ENCODE assay signal across 7 mouse cellular contexts in the genomic region with DNA sequence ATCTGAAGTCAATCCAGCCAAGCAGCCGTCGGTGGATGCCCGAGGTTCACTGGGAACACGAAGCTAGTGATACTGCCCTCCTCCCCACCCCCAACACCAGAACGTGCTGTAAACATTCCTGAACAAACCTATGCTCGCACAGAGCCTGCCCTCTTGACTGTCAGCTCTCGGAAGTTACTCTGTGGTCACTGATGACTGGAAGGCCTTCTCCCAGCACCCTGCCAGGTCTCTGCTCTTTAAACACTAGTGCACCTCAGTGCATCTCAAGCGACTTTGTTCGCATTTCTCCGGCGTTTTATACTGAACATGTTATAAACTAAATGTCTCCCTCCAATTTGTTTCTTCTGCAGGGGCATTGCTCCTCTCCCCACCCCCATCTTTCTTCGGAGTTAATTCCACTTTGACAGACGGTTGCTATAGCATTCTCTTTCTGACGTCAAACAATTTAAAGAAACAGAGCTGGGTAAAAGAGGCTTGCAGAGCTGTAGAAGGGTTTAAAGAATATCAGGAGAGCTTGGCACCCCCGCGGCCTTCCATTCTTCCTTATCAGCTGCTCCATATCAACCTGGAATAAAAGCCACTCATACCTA. TPM values are rescaled to one million over a fixed set of nuclear protein-coding genes. Genes with fewer than 3 reads are reported as not detected.
DNase-seq lines count a peak whose midpoint lies in the region; ATAC-seq lines count a peak whose summit lies in the region.

No protein-coding gene starts in this region.

- no peaks in the 10 kb centered on the region for H3K36me3 ChIP-seq in embryonic facial prominence, embryonic 15.5 days
- H3K36me3 ChIP-seq in intestine, embryonic 15.5 days: no peaks in the 10 kb centered on the region
- no peaks in the 10 kb centered on the region for H3K36me3 ChIP-seq in neural tube, embryonic 14.5 days (ENCODE audit: control insufficient read depth, insufficient read depth, low read length)

- H3K4me1 ChIP-seq in embryonic facial prominence, embryonic 15.5 days: peaks cover 6% of the 10 kb centered on the region; the same call in 1 of the 2 replicates
- H3K4me1 ChIP-seq in intestine, embryonic 15.5 days (replicated peaks): no peaks in the 10 kb centered on the region; the same call in 1 of the 2 replicates
- H3K4me1 ChIP-seq in neural tube, embryonic 14.5 days (ENCODE audit: control insufficient read depth, insufficient read depth, low read length): no peaks in the 10 kb centered on the region

- H3K9ac ChIP-seq in embryonic facial prominence, embryonic 15.5 days: peak overlapping the region; percentile 58
- peak overlapping the region; percentile 61 for H3K9ac ChIP-seq in intestine, embryonic 15.5 days
- peak overlapping the region; percentile 74 for H3K9ac ChIP-seq in neural tube, embryonic 14.5 days (replicated peaks; ENCODE audit: low read depth, low read length)

- H3K9me3 ChIP-seq in embryonic facial prominence, embryonic 15.5 days (replicated peaks): no peaks in the 10 kb centered on the region
- H3K9me3 ChIP-seq in intestine, embryonic 15.5 days: no peaks in the 10 kb centered on the region
- H3K9me3 ChIP-seq in neural tube, embryonic 14.5 days (ENCODE audit: control insufficient read depth, low read length): no peaks in the 10 kb centered on the region

- no peaks in the 10 kb centered on the region for H3K27me3 ChIP-seq in embryonic facial prominence, embryonic 15.5 days
- no peaks in the 10 kb centered on the region for H3K27me3 ChIP-seq in intestine, embryonic 15.5 days (replicated peaks)
- H3K27me3 ChIP-seq in neural tube, embryonic 14.5 days (ENCODE audit: control insufficient read depth, insufficient read depth, low read length): no peaks in the 10 kb centered on the region

- DNase-seq in retina, postnatal 1 day: peak; percentile 40
- no peak for DNase-seq in retina, embryonic 14.5 days (ENCODE audit: low spot score)
- DNase-seq in adrenal gland, postnatal 25 days: no peak
- DNase-seq in adrenal gland, postnatal 36 days: no peak

- no peak for ATAC-seq in embryonic facial prominence, embryonic 15.5 days (ENCODE audit: insufficient number of reproducible peaks, low FRiP score, low TSS enrichment, low read depth)
- peak; percentile 30; the same call in 1 of the 2 replicates for ATAC-seq in intestine, embryonic 15.5 days
- ATAC-seq in neural tube, embryonic 14.5 days (ENCODE audit: low read depth): peak; percentile 19; the same call in 1 of the 2 replicates

- H3K4me3 ChIP-seq in embryonic facial prominence, embryonic 15.5 days (replicated peaks): peak overlapping the region; percentile 63
- H3K4me3 ChIP-seq in intestine, embryonic 15.5 days (replicated peaks): peak overlapping the region; percentile 71
- peak overlapping the region; percentile 54 for H3K4me3 ChIP-seq in neural tube, embryonic 14.5 days (ENCODE audit: low read depth, low read length)

- 17% methylated on average over 16 of the region's 16 CpGs for WGBS in embryonic facial prominence, embryonic 15.5 days
- 14% methylated on average over 16 of the region's 16 CpGs for WGBS in intestine, embryonic 15.5 days
- 15% methylated on average over 16 of the region's 16 CpGs for WGBS in neural tube, embryonic 14.5 days

- H3K4me2 ChIP-seq in embryonic facial prominence, embryonic 15.5 days (replicated peaks): peak overlapping the region; percentile 54
- H3K4me2 ChIP-seq in intestine, embryonic 15.5 days (replicated peaks): peak overlapping the region; percentile 69
- H3K4me2 ChIP-seq in neural tube, embryonic 14.5 days (ENCODE audit: low read depth, low read length): peak overlapping the region; percentile 48

- H3K27ac ChIP-seq in embryonic facial prominence, embryonic 15.5 days (replicated peaks): peak overlapping the region; percentile 83
- H3K27ac ChIP-seq in intestine, embryonic 15.5 days: peak overlapping the region; percentile 67
- peak overlapping the region; percentile 63 for H3K27ac ChIP-seq in neural tube, embryonic 14.5 days (ENCODE audit: low read depth, low read length)

RNA-seq across cellular contexts. Expression of a gene that starts 0.8 kb away (rescaled TPM):
- polyA plus RNA-seq in embryonic facial prominence, embryonic 15.5 days (2015; fragmentation: Nextera tagmentation; extraction: Ambion mirVana): 75.1 and 77.0 TPM in 2 replicates
- 52.4 and 53.4 TPM in 2 replicates for polyA plus RNA-seq in intestine, embryonic 15.5 days (2015; fragmentation: Nextera tagmentation; extraction: Ambion mirVana)
- 98.5 and 108 TPM in 2 replicates for polyA plus RNA-seq in neural tube, embryonic 14.5 days (2014; fragmentation: Nextera tagmentation; extraction: Ambion mirVana)
- total RNA-seq in adrenal gland, postnatal 25 days (2021): 26.8 and 46.7 TPM in 2 replicates
- total RNA-seq in adrenal gland, postnatal 36 days (2021): 10 to 100 TPM; 42.2 to 79.8 TPM
